Mouse (Mus musculus): ENCODE measurements around the gene Map4k1. TPM values are rescaled to one million over a fixed set of nuclear protein-coding genes. Genes with fewer than 3 reads are reported as not detected.

Map4k1 gene
- total and polyA plus RNA-seq, 3 experiments = 0.37 to 2.2 (median 1.3) TPM

Small RNA genes lying within 50 kb of the gene (microRNA-seq; reads per million reads assigned to microRNA genes)
- gene Gm44408 = 0 reads per million in 2 experiments

Other genes with a start within 250 kb of the Map4k1 start
- gene Mrps12, start 240.2 kb upstream of the Map4k1 start, total RNA-seq (2021) = 10 to 100 TPM; 74.6 to 82.1 TPM
- gene Mrps12, start 240.2 kb upstream of the Map4k1 start, polyA plus RNA-seq (2012; rRNA removed) = 217 and 245 TPM in 2 replicates
- 10 to 100 TPM; 16.5 to 21.2 TPM for gene Sars2, start 240.1 kb upstream of the Map4k1 start, total RNA-seq (2021)
- 42.6 and 43.0 TPM in 2 replicates for gene Sars2, start 240.1 kb upstream of the Map4k1 start, polyA plus RNA-seq (2012; rRNA removed)
- not detected for gene Ccer2, start 225.9 kb upstream of the Map4k1 start, total RNA-seq (2021)
- not detected in 2 replicates for gene Ccer2, start 225.9 kb upstream of the Map4k1 start, polyA plus RNA-seq (2012; rRNA removed)
- gene Sirt2, start 215.3 kb upstream of the Map4k1 start, total RNA-seq (2021) = 10 to 100 TPM; 86.0 to 87.0 TPM
- 57.3 and 59.0 TPM in 2 replicates for gene Sirt2, start 215.3 kb upstream of the Map4k1 start, polyA plus RNA-seq (2012; rRNA removed)
- gene Nfkbib, start 214.5 kb upstream of the Map4k1 start, total RNA-seq (2021) = 10 to 100 TPM; 38.0 to 62.9 TPM
- gene Nfkbib, start 214.5 kb upstream of the Map4k1 start, polyA plus RNA-seq (2012; rRNA removed) = 97.6 and 122 TPM in 2 replicates
- gene Rinl, start 193.1 kb upstream of the Map4k1 start, total RNA-seq (2021) = 1 to 10 TPM; 2.9 to 3.7 TPM
- gene Rinl, start 193.1 kb upstream of the Map4k1 start, polyA plus RNA-seq (2012; rRNA removed) = 3.0 and 4.1 TPM in 2 replicates
- 100 to 1,000 TPM; 382 to 408 TPM for gene Hnrnpl, start 173.5 kb upstream of the Map4k1 start, total RNA-seq (2021)
- 119 and 120 TPM in 2 replicates for gene Hnrnpl, start 173.5 kb upstream of the Map4k1 start, polyA plus RNA-seq (2012; rRNA removed)
- 100 to 1,000 TPM; 520 to 711 TPM for gene Ech1, start 156.8 kb upstream of the Map4k1 start, total RNA-seq (2021)
- 486 and 560 TPM in 2 replicates for gene Ech1, start 156.8 kb upstream of the Map4k1 start, polyA plus RNA-seq (2012; rRNA removed)
- 1 to 10 TPM; 7.4 to 9.4 TPM for gene Lgals4, start 148.2 kb upstream of the Map4k1 start, total RNA-seq (2021)
- 20.5 and 22.4 TPM in 2 replicates for gene Lgals4, start 148.2 kb upstream of the Map4k1 start, polyA plus RNA-seq (2012; rRNA removed)
- gene Lgals7, start 118.2 kb upstream of the Map4k1 start, total RNA-seq (2021) = under 1 TPM; 0.69 to 0.81 TPM
- 0.97 and 2.8 TPM in 2 replicates for gene Lgals7, start 118.2 kb upstream of the Map4k1 start, polyA plus RNA-seq (2012; rRNA removed)
- gene Capn12, start 100.6 kb upstream of the Map4k1 start, total RNA-seq (2021) = under 1 TPM in 1 of 2 experiments, not detected in 1; 0.14 TPM
- 0.48 and 0.80 TPM in 2 replicates for gene Capn12, start 100.6 kb upstream of the Map4k1 start, polyA plus RNA-seq (2012; rRNA removed)
- 100 to 1,000 TPM; 247 to 264 TPM for gene Actn4, start 19.7 kb upstream of the Map4k1 start, total RNA-seq (2021)
- 301 and 316 TPM in 2 replicates for gene Actn4, start 19.7 kb upstream of the Map4k1 start, polyA plus RNA-seq (2012; rRNA removed)
- gene Eif3k, start 186 bp upstream of the Map4k1 start, total RNA-seq (2021) = 100 to 1,000 TPM; 259 to 280 TPM
- 118 and 138 TPM in 2 replicates for gene Eif3k, start 186 bp upstream of the Map4k1 start, polyA plus RNA-seq (2012; rRNA removed)
- gene Ryr1, start 143.1 kb downstream of the Map4k1 start, total RNA-seq (2021) = under 1 TPM; 0.12 to 0.14 TPM
- 0.10 TPM in 1 of 2 replicates, not detected in the other for gene Ryr1, start 143.1 kb downstream of the Map4k1 start, polyA plus RNA-seq (2012; rRNA removed)
- 1 to 10 TPM; 1.2 to 1.5 TPM for gene Rasgrp4, start 152.8 kb downstream of the Map4k1 start, total RNA-seq (2021)
- gene Rasgrp4, start 152.8 kb downstream of the Map4k1 start, polyA plus RNA-seq (2012; rRNA removed) = 3.2 and 3.9 TPM in 2 replicates
- 10 to 100 TPM in 1 of 2 experiments, 1 to 10 TPM in 1; 9.7 to 12.1 TPM for gene Fam98c, start 174.2 kb downstream of the Map4k1 start, total RNA-seq (2021)
- 35.2 and 43.4 TPM in 2 replicates for gene Fam98c, start 174.2 kb downstream of the Map4k1 start, polyA plus RNA-seq (2012; rRNA removed)
- gene Ggn, start 188.2 kb downstream of the Map4k1 start, total RNA-seq (2021) = 1 to 10 TPM; 1.1 to 1.7 TPM
- gene Ggn, start 188.2 kb downstream of the Map4k1 start, polyA plus RNA-seq (2012; rRNA removed) = 3.0 and 3.8 TPM in 2 replicates
- gene Spred3, start 188.4 kb downstream of the Map4k1 start, total RNA-seq (2021) = 1 to 10 TPM; 5.2 to 7.4 TPM
- 14.4 and 18.0 TPM in 2 replicates for gene Spred3, start 188.4 kb downstream of the Map4k1 start, polyA plus RNA-seq (2012; rRNA removed)
- gene Psmd8, start 198.7 kb downstream of the Map4k1 start, total RNA-seq (2021) = 100 to 1,000 TPM; 194 to 223 TPM
- 102 and 114 TPM in 2 replicates for gene Psmd8, start 198.7 kb downstream of the Map4k1 start, polyA plus RNA-seq (2012; rRNA removed)
- gene Catsperg1, start 232.0 kb downstream of the Map4k1 start, total RNA-seq (2021) = under 1 TPM; 0.52 to 0.73 TPM
- gene Catsperg1, start 232.0 kb downstream of the Map4k1 start, polyA plus RNA-seq (2012; rRNA removed) = 0.84 and 1.2 TPM in 2 replicates

Measured in adrenal gland, adult 2 months (tissue).